Mouse (Mus musculus) left cerebral cortex, postnatal 4 days (tissue): ENCODE measurements at regions not wholly inside any gene's neighbourhood (a gene's known extent, or its start where the extent isn't known, plus 50 kb on each side); places are given as distances from the start of the nearest gene placed in this dataset.

ENCODE experiments used
- DNase-seq: peaks from one replicate; pipeline ENCODE4 v3.0.0-alpha.2; 2022
- intact Hi-C: fragments of 180-260 bp; cut with DNase I; formaldehyde crosslinking; loops from one replicate; pipeline ENCODE4 v1.15.1; 2025

GRCm38 (mm10) chr7:95250651-95251050, 920.4 kb upstream of the Tenm4 start:
- DNase-seq, result no peak

GRCm38 (mm10) chr7:95253862-95254545, 917.0 kb upstream of the Tenm4 start:
- no peak for DNase-seq

More at GRCm38 (mm10) chr7:95250651-95251050, 920.4 kb upstream of the Tenm4 start:
- intact Hi-C loops, result no loop called here

GRCm38 (mm10) chr7:95254913-95255312, 916.1 kb upstream of the Tenm4 start:
- no peak for DNase-seq
- intact Hi-C loops, result no loop called here

More at GRCm38 (mm10) chr7:95253862-95254545, 917.0 kb upstream of the Tenm4 start:
- intact Hi-C loops, result no loop called here

GRCm38 (mm10) chr7:95255699-95256098, 915.3 kb upstream of the Tenm4 start:
- intact Hi-C loops, result no loop called here
- DNase-seq, result no peak

GRCm38 (mm10) chr7:95262942-95263341, 908.1 kb upstream of the Tenm4 start:
- DNase-seq, result no peak
- intact Hi-C loops, result no loop called here

- intact Hi-C loops, result no loop called here
- DNase-seq, result no peak
Observed at GRCm38 (mm10) chr7:95277237-95277636, 893.8 kb upstream of the Tenm4 start.

- intact Hi-C loops, result no loop called here
- DNase-seq, result no peak
Observed at GRCm38 (mm10) chr7:95313667-95314066, 857.4 kb upstream of the Tenm4 start.

GRCm38 (mm10) chr7:95323084-95323483, 848.0 kb upstream of the Tenm4 start:
- intact Hi-C loops, result no loop called here
- peak; percentile 12 for DNase-seq

GRCm38 (mm10) chr7:95324939-95325338, 846.1 kb upstream of the Tenm4 start:
- intact Hi-C loops, result no loop called here
- DNase-seq, result no peak

- intact Hi-C loops, result no loop called here
- peak; percentile 3 for DNase-seq
Observed at GRCm38 (mm10) chr7:95332037-95332436, 839.0 kb upstream of the Tenm4 start.

- no peak for DNase-seq
- intact Hi-C loops, result no loop called here
Observed at GRCm38 (mm10) chr7:95350185-95350803, 820.8 kb upstream of the Tenm4 start.

GRCm38 (mm10) chr7:95350804-95351199, 820.2 kb upstream of the Tenm4 start:
- no peak for DNase-seq
- intact Hi-C loops, result no loop called here

GRCm38 (mm10) chr7:95351337-95351736, 819.7 kb upstream of the Tenm4 start:
- no peak for DNase-seq
- intact Hi-C loops, result no loop called here

GRCm38 (mm10) chr7:95352133-95352532, 818.9 kb upstream of the Tenm4 start:
- DNase-seq, result no peak
- intact Hi-C loops, result no loop called here

- DNase-seq, result no peak
- intact Hi-C loops, result no loop called here
Observed at GRCm38 (mm10) chr7:95354991-95355390, 816.1 kb upstream of the Tenm4 start.

GRCm38 (mm10) chr7:95358732-95359131, 812.3 kb upstream of the Tenm4 start:
- intact Hi-C loops, result no loop called here
- no peak for DNase-seq

- intact Hi-C loops, result no loop called here
- no peak for DNase-seq
Observed at GRCm38 (mm10) chr7:95359154-95359553, 811.9 kb upstream of the Tenm4 start.
